In genomic region chr6:127920652-127921051, GRCm38 (mm10) we compare ENCODE assay signal across 8 mouse cellular contexts. TPM values are rescaled to one million over a fixed set of nuclear protein-coding genes. Genes with fewer than 3 reads are reported as not detected.
A peak's percentile ranks its signal among the peaks of the same experiment; 100 is the strongest.
DNase-seq lines count a peak whose midpoint lies in the region; ATAC-seq lines count a peak whose summit lies in the region.

No protein-coding gene starts in this region.

- DNase-seq in 3134 (ENCODE audit: extremely low read depth, insufficient read length, low spot score) = peak; percentile 60
- DNase-seq in adrenal gland, adult (ENCODE audit: inconsistent age in 2 of 2, low spot score in 1 of 2) = peak; percentile 87 to 95
- DNase-seq in gastrocnemius, adult 8-10 months (ENCODE audit: low spot score in 2 of 2) = peak; percentile 75 to 76
- DNase-seq in kidney, adult 11 months = peak; percentile 54
- peak; percentile 84 to 86 for DNase-seq in left cerebral cortex, postnatal 25 days (ENCODE audit: low spot score in 2 of 2)
- peak; percentile 51 for DNase-seq in naive thymus-derived CD4-positive, alpha-beta T cell, adult 2 months (ENCODE audit: low read depth)
- peak; percentile 88 for DNase-seq in testis, postnatal 10 days (ENCODE audit: low spot score)

- intact Hi-C loops in left cerebral cortex, postnatal 25 days (cut with DNase I) = loop anchor here (5.0 kb wide), 1 partner anchor 68 kb away; no protein-coding TSS in a partner anchor

- ATAC-seq in common myeloid progenitor, adult 5-6 weeks (replicated peaks; ENCODE audit: low read depth, poor library complexity, severe bottlenecking) = peak; percentile 92

RNA-seq across cellular contexts. Expression of gene Tspan11, which starts 33.3 kb away (rescaled TPM):
- not detected in 2 replicates for total RNA-seq in common myeloid progenitor, adult 5-6 weeks (2017)
- 1 to 10 TPM in 2 of 4 experiments, under 1 TPM in 2; 0.24 to 1.5 (median 0.68) TPM for total RNA-seq in gastrocnemius, adult 8-10 months (2022)
- 1 to 10 TPM; 8.9 to 9.0 TPM for total RNA-seq in left cerebral cortex, postnatal 25 days (2021)

Comparison
In these comparisons a context has a peak if more than half of its experiments do, and no peak if none do; other contexts are left out.
1. Peak in every context shown above with its lines: DNase-seq and ATAC-seq.